Mouse (Mus musculus): ENCODE measurements at regions not wholly inside any gene's neighbourhood (a gene's known extent, or its start where the extent isn't known, plus 50 kb on each side); places are given as distances from the start of the nearest gene placed in this dataset.
A peak's percentile ranks its signal among the peaks of the same experiment; 100 is the strongest.

- TF ChIP-seq CTCF (IDR thresholded peaks at IDR 0.05), result no peak
- no peak for DNase-seq
- Histone ChIP-seq H3K4me3 (no peak overlapping the region), H3K27ac (no peak overlapping the region)
- intact Hi-C loops (cut with DNase I), result no loop called here
Observed at GRCm38 (mm10) chr7:74844306-74844929, 289.8 kb upstream of the Slco3a1 start.

GRCm38 (mm10) chr7:74823286-74823685 lies 268.7 kb upstream of the Slco3a1 start:
- no peak for TF ChIP-seq CTCF (IDR thresholded peaks at IDR 0.05)
- no peak overlapping the region for H3K27ac ChIP-seq
- intact Hi-C loops (cut with DNase I), result no loop called here
- H3K4me3 ChIP-seq, result no peak overlapping the region
- DNase-seq, result no peak

- Histone ChIP-seq H3K4me3 (no peak overlapping the region), H3K27ac (no peak overlapping the region)
- DNase-seq, result no peak
- intact Hi-C loops (cut with DNase I), result no loop called here
- TF ChIP-seq CTCF (IDR thresholded peaks at IDR 0.05), result no peak
Observed at GRCm38 (mm10) chr7:74793241-74793640, 238.7 kb upstream of the Slco3a1 start.

GRCm38 (mm10) chr7:74788696-74789095 lies 234.1 kb upstream of the Slco3a1 start:
- intact Hi-C loops (cut with DNase I), result no loop called here
- no peak for TF ChIP-seq CTCF (IDR thresholded peaks at IDR 0.05)
- H3K27ac ChIP-seq, result peak overlapping the region; percentile 43
- no peak overlapping the region for H3K4me3 ChIP-seq
- DNase-seq, result no peak

DNA sequence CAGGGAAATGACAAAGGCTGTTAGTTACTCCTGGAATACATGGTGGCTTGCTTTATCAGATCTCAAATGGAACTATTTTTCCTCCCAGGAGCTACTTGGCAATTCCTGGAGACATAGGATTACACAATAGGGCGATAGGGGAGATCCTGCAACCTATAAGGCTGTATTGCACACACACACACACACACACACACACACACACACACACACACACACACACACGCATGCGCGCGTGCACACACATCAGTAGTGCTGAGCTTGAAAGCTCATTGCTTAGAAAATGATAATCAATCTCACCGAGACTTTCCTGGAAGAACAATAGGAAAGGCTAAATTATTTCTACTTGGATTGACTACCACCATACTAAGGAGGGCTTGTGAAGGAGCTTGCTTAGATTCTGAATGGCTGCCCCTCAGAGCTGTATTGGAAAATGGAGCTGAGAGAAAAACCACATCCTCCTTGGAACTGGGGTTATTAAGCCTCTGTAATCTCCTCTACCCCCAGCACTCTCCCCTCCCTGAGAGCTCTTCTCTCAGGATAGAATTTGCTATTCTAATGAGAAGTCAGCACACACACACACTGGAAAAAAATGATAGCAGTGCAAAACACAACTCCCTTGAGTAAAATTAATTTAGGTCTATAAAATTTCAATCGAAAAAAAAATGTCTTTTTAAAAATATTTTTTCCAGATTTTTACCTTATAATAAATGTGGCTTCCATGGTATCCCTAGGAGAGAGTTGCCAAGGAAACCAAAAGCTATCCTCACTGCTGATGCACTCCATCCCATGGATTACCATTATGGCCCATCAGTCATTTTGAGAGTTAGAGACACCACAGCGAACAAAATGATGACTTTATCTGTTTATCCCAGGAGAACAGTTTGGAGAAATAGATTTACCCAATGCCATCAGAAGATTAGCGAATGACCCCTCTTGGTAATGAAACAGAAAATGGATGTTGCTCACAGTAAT lies 217.1 kb upstream of the Slco3a1 start:
- intact Hi-C loops (cut with DNase I), result no loop called here
- DNase-seq, result no peak
- Histone ChIP-seq H3K27ac (no peak overlapping the region), H3K4me3 (no peak overlapping the region)
- TF ChIP-seq CTCF (IDR thresholded peaks at IDR 0.05), result no peak

GRCm38 (mm10) chr7:74766550-74766949 lies 212.0 kb upstream of the Slco3a1 start:
- peak overlapping the region; percentile 74 for H3K27ac ChIP-seq
- no peak for TF ChIP-seq CTCF (IDR thresholded peaks at IDR 0.05)
- DNase-seq, result peak; percentile 77
- no peak overlapping the region for H3K4me3 ChIP-seq
- intact Hi-C loops (cut with DNase I), result loop anchor here (5.0 to 10.0 kb wide), 2 partner anchors 96 to 212 kb away; partner anchors contain the start of gene Slco3a1

GRCm38 (mm10) chr7:74757469-74757868 lies 202.9 kb upstream of the Slco3a1 start:
- intact Hi-C loops (cut with DNase I), result no loop called here
- no peak for TF ChIP-seq CTCF (IDR thresholded peaks at IDR 0.05)
- Histone ChIP-seq H3K27ac (no peak overlapping the region), H3K4me3 (no peak overlapping the region)
- DNase-seq, result no peak

GRCm38 (mm10) chr7:74747704-74748103 lies 193.1 kb upstream of the Slco3a1 start:
- no peak overlapping the region for H3K27ac ChIP-seq
- intact Hi-C loops (cut with DNase I), result no loop called here
- DNase-seq, result no peak
- TF ChIP-seq CTCF (IDR thresholded peaks at IDR 0.05), result no peak
- H3K4me3 ChIP-seq, result no peak overlapping the region

DNA sequence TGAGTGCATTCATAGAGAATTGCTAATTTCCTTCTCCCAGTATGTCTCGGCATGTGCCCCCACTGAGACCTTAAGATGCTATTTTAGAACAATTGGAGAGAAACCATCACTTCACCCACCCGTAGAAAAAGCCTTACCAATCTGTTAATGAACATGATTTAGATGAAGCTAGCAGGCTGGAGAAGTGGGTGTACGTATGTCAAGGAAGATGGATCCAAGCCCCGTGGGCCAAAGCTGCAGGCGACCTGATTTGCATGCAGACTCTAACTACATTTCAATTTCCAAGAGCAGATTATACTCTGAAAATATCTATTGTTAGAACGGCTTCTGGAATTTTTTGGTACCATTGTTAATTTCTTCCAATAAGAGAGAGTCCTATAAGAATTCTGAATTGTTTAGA lies 180.4 kb upstream of the Slco3a1 start:
- no peak overlapping the region for H3K27ac ChIP-seq
- TF ChIP-seq CTCF (IDR thresholded peaks at IDR 0.05), result no peak
- intact Hi-C loops (cut with DNase I), result no loop called here
- DNase-seq, result no peak
- H3K4me3 ChIP-seq, result no peak overlapping the region

- TF ChIP-seq CTCF (IDR thresholded peaks at IDR 0.05), result no peak
- H3K4me3 ChIP-seq, result no peak overlapping the region
- DNase-seq, result no peak
- intact Hi-C loops (cut with DNase I), result no loop called here
- H3K27ac ChIP-seq, result no peak overlapping the region
Observed at GRCm38 (mm10) chr7:74726324-74726991, 171.9 kb upstream of the Slco3a1 start.

DNA sequence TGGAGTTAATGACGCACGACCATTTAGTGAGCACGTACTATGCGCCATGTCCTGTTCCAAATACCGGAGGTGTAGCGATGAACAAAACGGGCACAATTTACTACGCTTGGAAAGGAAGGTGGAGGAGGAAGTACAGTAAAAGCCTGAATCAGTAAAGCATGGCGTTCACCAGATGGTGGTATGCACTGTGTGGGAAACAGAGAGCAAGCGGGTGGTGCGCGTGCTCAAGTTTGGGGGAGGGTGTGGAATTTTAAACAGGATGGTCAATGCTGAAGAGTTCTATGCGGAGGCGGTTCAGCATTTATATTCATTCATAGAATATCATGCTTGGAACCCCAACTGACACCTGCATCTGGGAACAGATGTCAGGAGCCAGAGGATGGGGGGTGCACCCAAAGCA lies 164.7 kb upstream of the Slco3a1 start:
- intact Hi-C loops (cut with DNase I), result no loop called here
- H3K27ac ChIP-seq, result no peak overlapping the region
- no peak overlapping the region for H3K4me3 ChIP-seq
- no peak for TF ChIP-seq CTCF (IDR thresholded peaks at IDR 0.05)
- DNase-seq, result no peak

- Histone ChIP-seq H3K4me3 (no peak overlapping the region), H3K27ac (no peak overlapping the region)
- DNase-seq, result no peak
- intact Hi-C loops (cut with DNase I), result no loop called here
- TF ChIP-seq CTCF (IDR thresholded peaks at IDR 0.05), result no peak
Observed at GRCm38 (mm10) chr7:74709993-74710581, 155.5 kb upstream of the Slco3a1 start.
